Mouse (Mus musculus): ENCODE measurements at regions not wholly inside any gene's neighbourhood (a gene's known extent, or its start where the extent isn't known, plus 50 kb on each side); places are given as distances from the start of the nearest gene placed in this dataset.

DNA sequence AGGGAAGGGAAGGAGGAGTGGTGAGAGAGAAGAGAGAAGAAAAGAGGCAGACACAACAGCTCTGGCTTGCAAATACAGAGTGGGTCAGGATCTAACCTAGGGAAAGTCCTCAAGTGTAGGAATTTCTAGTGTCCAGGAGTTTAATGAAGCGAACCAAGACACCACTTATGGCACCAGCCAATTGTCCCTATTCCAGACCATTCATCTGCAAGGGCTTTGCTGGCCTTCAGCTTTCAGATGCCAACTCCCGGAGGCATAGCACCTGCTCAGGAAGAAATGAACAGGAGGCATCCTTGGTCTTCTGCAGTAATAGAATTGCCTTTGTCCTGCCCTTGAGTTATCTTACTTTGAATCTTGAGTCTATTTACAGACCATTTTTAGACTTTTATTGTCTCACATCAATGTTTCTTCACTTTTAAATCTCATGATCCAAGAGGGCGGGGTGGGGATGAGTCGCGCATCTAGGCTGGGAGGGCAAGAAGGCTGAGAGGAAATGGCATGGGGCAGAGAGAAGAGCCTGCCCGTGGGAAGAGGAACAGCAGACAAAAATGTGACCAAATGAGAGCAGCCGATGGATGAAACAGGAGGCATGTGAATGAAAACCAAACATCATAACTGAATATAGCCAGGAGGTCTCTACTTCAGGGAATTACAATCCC lies 190.1 kb upstream of the Hmga2 start:
- TF ChIP-seq CTCF (IDR thresholded peaks at IDR 0.05; ENCODE audit: insufficient read depth, low read depth, low read length), result no peak
- TF ChIP-seq POLR2A (IDR thresholded peaks at IDR 0.05; ENCODE audit: insufficient read depth, low read depth, low read length), result no peak

Measured in olfactory bulb, adult 2 months (tissue).